Mouse (Mus musculus): Measurements from ENCODE around the gene Slc40a1. TPM values are rescaled to one million over a fixed set of nuclear protein-coding genes. Genes with fewer than 3 reads are reported as not detected.
A peak's percentile ranks its signal among the peaks of the same experiment; 100 is the strongest.

The Slc40a1 gene
- polyA plus RNA-seq, 1 experiment from 2014 or later, result 42.1 TPM

DNA sequence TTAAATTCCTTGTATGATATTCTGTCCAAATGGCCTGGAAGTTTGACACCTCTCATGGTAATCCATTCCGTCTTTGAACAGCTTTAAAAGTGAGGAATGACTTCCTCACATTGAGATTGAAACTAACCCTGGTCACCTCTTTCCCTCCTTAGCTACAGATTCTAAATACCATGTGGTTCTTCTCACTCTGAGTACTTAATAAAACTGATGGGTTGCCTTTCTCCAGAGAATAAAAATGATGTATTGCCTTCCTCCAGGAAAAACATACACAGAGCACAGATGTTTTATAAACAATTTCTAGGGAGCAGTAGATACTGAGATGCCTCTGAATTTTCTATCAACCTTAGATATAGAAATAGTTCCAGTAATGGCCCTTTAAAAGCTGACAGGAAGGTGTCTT, 58.3 kb downstream of the Slc40a1 start:
- in situ Hi-C loops (cut with MboI; ENCODE audit: low pct_unique_long_range_greater_than_20kb), result no loop called here
- no peaks in the 10 kb centered on the region for H3K27me3 ChIP-seq
- ATAC-seq, result no peak
- no peak for DNase-seq (ENCODE audit: low read depth, low spot score)
- ChIA-PET CTCF (interaction anchor here (0.6 to 1.2 kb wide), 3 partner anchors 21 to 36 kb away, joined by 3 to 4 read pairs (median 3); no protein-coding TSS in a partner anchor), POLR2A (no interaction called here)
- no peak for TF ChIP-seq CTCF (IDR thresholded peaks at IDR 0.05)

DNA sequence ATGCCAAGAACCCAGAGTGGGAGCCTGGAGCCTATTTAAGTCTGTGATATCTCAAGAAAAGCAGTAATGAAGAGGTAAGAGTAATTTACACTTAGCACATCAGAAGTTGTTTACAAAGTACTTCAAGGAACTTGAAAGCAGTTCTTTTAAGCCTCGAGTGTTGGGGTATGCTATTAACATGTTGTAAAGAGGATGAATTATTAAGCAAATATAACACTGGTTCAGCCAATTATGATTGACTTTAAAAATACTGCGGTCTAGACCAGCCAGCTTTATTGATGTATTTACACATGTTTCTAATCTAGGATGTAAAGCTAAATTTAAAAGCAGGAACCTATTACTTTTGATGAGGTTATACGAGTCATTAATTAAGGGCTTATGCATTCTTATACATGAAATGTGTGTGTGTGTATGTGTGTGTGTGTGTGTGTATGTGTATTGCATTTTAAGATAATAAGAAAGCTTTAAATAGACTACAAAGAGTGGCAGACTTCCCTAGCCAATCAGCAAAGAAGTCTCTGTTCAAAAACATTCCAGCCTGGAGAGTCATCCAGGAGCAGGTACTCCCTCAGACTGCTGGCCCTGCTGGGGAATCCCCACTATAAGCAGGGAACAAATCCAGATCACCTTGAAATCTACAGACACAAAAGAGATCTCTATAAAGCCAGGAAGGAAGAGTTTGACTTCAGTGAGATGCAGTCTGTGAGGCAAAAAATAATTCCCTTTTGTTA, 59.9 kb downstream of the Slc40a1 start:
- ChIA-PET CTCF (no interaction called here), POLR2A (interaction anchor here (0.7 kb wide), 1 partner anchor 35 kb away, joined by 3 read pairs; no protein-coding TSS in a partner anchor)
- in situ Hi-C loops (cut with MboI; ENCODE audit: low pct_unique_long_range_greater_than_20kb), result no loop called here
- ATAC-seq (peak; percentile 49), DNase-seq (ENCODE audit: low read depth, low spot score) (no peak)
- TF ChIP-seq CTCF (IDR thresholded peaks at IDR 0.05), result no peak
- no peaks in the 10 kb centered on the region for H3K27me3 ChIP-seq

DNA sequence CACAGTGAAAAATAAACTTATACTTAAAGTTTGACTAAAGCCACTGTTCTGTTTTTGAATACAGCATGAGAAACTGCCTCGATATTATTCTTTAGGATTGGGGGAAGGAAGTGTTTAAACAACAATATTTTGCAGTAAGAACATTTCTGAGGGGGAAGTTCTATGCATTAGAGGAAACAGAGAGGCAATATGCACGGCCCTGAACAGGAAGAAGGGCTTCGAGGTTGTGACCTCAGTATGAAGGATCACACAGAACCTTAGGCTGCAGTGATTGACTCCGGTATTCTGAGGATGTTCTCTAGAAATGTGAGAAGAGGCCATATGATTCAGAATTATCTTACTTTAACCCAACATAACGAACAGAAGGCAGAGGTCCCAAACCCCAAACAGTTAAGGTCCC, 60.6 kb downstream of the Slc40a1 start:
- POLR2A ChIA-PET, result interaction anchor here (0.7 kb wide), 1 partner anchor 35 kb away, joined by 3 read pairs; no protein-coding TSS in a partner anchor
- no peaks in the 10 kb centered on the region for H3K27me3 ChIP-seq
- no peak for DNase-seq (ENCODE audit: low read depth, low spot score)

DNA sequence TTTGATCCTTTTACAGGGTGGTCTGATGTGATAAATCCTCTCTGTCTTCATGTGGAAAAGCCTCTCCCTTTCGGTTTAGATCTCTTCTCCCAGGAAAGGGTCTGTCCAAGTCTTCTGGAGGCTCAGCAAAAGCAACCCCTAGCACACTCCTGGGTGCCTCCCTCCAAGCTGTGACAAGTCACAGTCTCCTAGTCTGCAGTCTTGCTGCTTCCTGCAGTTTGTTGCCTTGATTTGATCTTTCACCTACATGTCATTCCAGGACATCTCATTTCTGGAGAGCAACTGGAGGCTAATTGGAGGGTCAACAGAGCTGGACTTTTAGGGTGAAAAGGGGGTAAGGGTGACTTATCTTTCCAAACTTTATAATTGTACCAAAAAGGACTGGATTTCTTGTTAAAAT, 61.0 kb downstream of the Slc40a1 start:
- DNase-seq (ENCODE audit: low read depth, low spot score) (no peak), ATAC-seq (no peak)
- CTCF ChIA-PET, result no interaction called here
- in situ Hi-C loops (cut with MboI; ENCODE audit: low pct_unique_long_range_greater_than_20kb), result no loop called here
- H3K27me3 ChIP-seq, result no peaks in the 10 kb centered on the region
- no peak for TF ChIP-seq CTCF (IDR thresholded peaks at IDR 0.05)
- POLR2A ChIA-PET, result no interaction called here

More for the DNA sequence above, 60.6 kb downstream of the Slc40a1 start:
- CTCF ChIA-PET, result no interaction called here
- TF ChIP-seq CTCF (IDR thresholded peaks at IDR 0.05), result no peak
- no peak for ATAC-seq
- in situ Hi-C loops (cut with MboI; ENCODE audit: low pct_unique_long_range_greater_than_20kb), result no loop called here

DNA sequence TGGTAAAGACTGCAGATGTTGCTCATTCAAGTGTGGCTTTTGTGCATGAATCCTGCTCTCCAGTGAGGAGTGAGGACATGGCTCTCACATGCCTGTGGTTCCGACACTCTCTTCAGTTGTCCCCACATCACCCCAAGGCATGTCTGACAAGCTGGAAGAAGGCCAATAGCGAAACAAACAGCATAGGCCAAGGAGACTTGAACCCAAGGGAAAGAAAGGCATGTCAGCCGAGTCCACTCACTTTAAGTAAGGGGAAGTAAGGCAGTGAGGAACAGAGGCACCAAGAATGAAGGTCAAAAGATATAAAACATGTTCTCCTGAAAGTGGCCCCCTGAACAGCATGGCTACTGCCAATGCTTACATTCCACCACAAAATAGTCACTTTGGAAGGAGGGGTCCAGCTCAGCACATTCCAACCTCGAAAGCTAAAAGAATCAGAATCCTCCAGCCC, 61.7 kb downstream of the Slc40a1 start:
- in situ Hi-C loops (cut with MboI; ENCODE audit: low pct_unique_long_range_greater_than_20kb), result no loop called here
- ChIA-PET POLR2A (no interaction called here), CTCF (no interaction called here)
- ATAC-seq (peak; percentile 76), DNase-seq (ENCODE audit: low read depth, low spot score) (peak; percentile 13)
- TF ChIP-seq CTCF (IDR thresholded peaks at IDR 0.05), result no peak
- no peaks in the 10 kb centered on the region for H3K27me3 ChIP-seq

DNA sequence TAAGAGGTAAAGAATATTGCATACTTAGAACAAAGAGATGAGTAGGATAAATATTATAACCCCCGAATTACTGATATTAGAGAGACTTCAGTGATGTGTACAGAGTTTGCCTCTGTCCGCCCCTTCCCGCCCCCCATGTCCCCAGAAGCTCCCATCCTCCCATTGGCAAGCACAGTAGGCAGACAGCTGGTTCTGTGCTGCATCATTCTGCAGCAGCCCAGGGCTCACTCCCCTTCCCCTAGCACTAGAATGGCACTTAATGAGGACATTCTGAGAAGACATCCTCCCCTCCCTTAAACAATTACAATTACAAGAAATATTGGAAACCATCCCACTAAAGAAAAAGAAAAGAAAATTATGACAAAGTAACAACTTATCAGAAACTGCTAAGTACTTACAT, 62.7 kb downstream of the Slc40a1 start:
- ChIA-PET CTCF (no interaction called here), POLR2A (no interaction called here)
- ATAC-seq (no peak), DNase-seq (ENCODE audit: low read depth, low spot score) (no peak)
- no peak for TF ChIP-seq CTCF (IDR thresholded peaks at IDR 0.05)
- H3K27me3 ChIP-seq, result no peaks in the 10 kb centered on the region
- in situ Hi-C loops (cut with MboI; ENCODE audit: low pct_unique_long_range_greater_than_20kb), result no loop called here

DNA sequence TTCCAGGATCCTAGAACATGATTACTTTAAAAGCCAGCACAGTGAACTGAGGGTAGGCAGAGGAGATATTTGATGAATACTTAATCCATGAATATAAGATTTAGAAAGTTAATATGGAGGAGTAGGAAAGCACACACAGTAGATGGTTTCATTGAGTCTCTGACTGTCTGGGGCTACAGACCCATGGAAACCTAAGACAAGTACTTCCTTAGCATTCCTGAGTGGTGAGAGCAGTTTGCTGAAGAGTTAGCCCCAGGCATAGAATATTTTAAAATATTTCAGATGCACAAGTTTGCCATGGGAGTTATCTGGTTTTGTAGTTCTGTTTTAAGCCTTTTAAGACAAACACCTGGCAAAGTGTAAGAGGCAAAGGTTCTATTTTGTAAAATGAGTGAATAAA, 65.2 kb downstream of the Slc40a1 start:
- ChIA-PET POLR2A (no interaction called here), CTCF (interaction anchor here (1.2 kb wide), 1 partner anchor 12 kb away, joined by 4 read pairs; no protein-coding TSS in a partner anchor)
- peak; percentile 61 for ATAC-seq
- TF ChIP-seq CTCF (IDR thresholded peaks at IDR 0.05), result no peak
- in situ Hi-C loops (cut with MboI; ENCODE audit: low pct_unique_long_range_greater_than_20kb), result no loop called here
- H3K27me3 ChIP-seq, result no peaks in the 10 kb centered on the region
- no peak for DNase-seq (ENCODE audit: low read depth, low spot score)

DNA sequence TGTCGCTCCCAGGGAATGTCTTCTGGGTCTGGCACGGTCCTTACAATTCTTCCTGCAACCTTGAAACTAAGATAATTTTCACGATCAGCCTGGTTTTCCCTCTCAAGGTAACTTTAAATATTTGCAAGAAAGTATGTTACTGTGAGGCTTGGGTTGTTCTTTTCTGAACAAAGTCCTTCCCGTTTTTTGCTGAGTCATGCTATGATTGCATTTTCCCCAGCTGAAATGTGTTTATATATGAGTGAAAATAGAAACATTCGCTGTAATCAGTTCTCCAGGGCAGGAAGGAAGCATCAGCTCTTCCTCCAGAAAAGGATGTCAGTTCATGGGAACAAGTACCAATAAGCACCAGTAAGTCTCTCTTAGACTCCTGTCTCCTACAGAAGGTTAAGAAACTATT, 66.0 kb downstream of the Slc40a1 start:
- CTCF ChIA-PET, result interaction anchor here (1.0 to 1.3 kb wide), 2 partner anchors 18 to 71 kb away, joined by 4 to 5 read pairs; no protein-coding TSS in a partner anchor
- POLR2A ChIA-PET, result no interaction called here
- TF ChIP-seq CTCF (IDR thresholded peaks at IDR 0.05), result no peak
- ATAC-seq (no peak), DNase-seq (ENCODE audit: low read depth, low spot score) (no peak)
- in situ Hi-C loops (cut with MboI; ENCODE audit: low pct_unique_long_range_greater_than_20kb), result no loop called here
- H3K27me3 ChIP-seq, result no peaks in the 10 kb centered on the region

Other genes starting within 250 kb of the Slc40a1 start
- 48.1 TPM for gene Wdr75, start 131.4 kb downstream of the Slc40a1 start, polyA plus RNA-seq (2021)
- not detected for gene Gm5269, start 36.2 kb downstream of the Slc40a1 start, polyA plus RNA-seq (2021)
- gene Dnah7b, start 139.8 kb upstream of the Slc40a1 start, polyA plus RNA-seq (2021), result 4.2 TPM